In genomic region chr11:107241678-107242077, GRCm38 (mm10) we compare ENCODE assay signal across 25 mouse cellular contexts. TPM values are rescaled to one million over a fixed set of nuclear protein-coding genes. Genes with fewer than 3 reads are reported as not detected.
DNase-seq lines count a peak whose midpoint lies in the region; ATAC-seq lines count a peak whose summit lies in the region.
"Had no signal": no experiment of that assay in that cellular context is flagged by ENCODE, and none has a peak within 500 bp of the region (broad histone marks: within the 10 kb centered on the region; RNA-seq: fewer than 3 reads in every experiment).

No protein-coding gene starts in this region.

- no peak for ATAC-seq in kidney, embryonic 15.5 days (replicated peaks; ENCODE audit: low FRiP score)
- peak; percentile 70 for ATAC-seq in megakaryocyte progenitor cell, adult 5-6 weeks (replicated peaks; ENCODE audit: poor library complexity)
- ATAC-seq: forebrain, embryonic 13.5 days; inflammation-experienced regulatory T-cells, adult 6 months had no signal

- H3K27ac ChIP-seq in kidney, embryonic 15.5 days = no peak overlapping the region
- H3K27ac ChIP-seq: embryonic facial prominence, embryonic 13.5 days; forebrain, embryonic 13.5 days; hindbrain, embryonic 14.5 days; liver, embryonic 13.5 days; lung, embryonic 15.5 days; midbrain, embryonic 10.5 days; neural tube, embryonic 12.5 days had no signal

- peaks cover 7% of the 10 kb centered on the region; the same call in 1 of the 2 replicates for H3K36me3 ChIP-seq in kidney, embryonic 15.5 days
- H3K36me3 ChIP-seq: lung, embryonic 15.5 days; neural tube, embryonic 12.5 days had no signal

- no peaks in the 10 kb centered on the region for H3K9me3 ChIP-seq in kidney, embryonic 15.5 days (replicated peaks)
- H3K9me3 ChIP-seq: forebrain, embryonic 13.5 days; limb, embryonic 13.5 days; lung, embryonic 15.5 days; midbrain, embryonic 10.5 days had no signal

- peak; percentile 53 for DNase-seq in adrenal gland, postnatal 14 days
- DNase-seq in adrenal gland, adult 8-10 months = no peak
- DNase-seq in kidney, adult 9 months = peak; percentile 25
- peak; percentile 57 for DNase-seq in R1 (ENCODE audit: low read depth, low spot score)
- DNase-seq in spleen, postnatal 36 days (ENCODE audit: low spot score in 2 of 2) = no peak
- no peak for DNase-seq in ovary, postnatal 14 days (ENCODE audit: low spot score)
- DNase-seq: cerebellum, adult 8-10 months; cerebellum, postnatal 36 days; embryo, embryonic 11 days; kidney, postnatal 4 days; liver, embryonic 13.5 days; lung, postnatal 36 days; right cerebral cortex, adult 18-20 months; right cerebral cortex, postnatal 4 days had no signal

- H3K4me1 ChIP-seq in kidney, embryonic 15.5 days = no peaks in the 10 kb centered on the region
- H3K4me1 ChIP-seq: embryonic facial prominence, embryonic 13.5 days; forebrain, embryonic 13.5 days; limb, embryonic 13.5 days; liver, embryonic 13.5 days; lung, embryonic 15.5 days; neural tube, embryonic 12.5 days had no signal

- no peaks in the 10 kb centered on the region for H3K27me3 ChIP-seq in kidney, embryonic 15.5 days
- H3K27me3 ChIP-seq: embryonic facial prominence, embryonic 13.5 days; forebrain, embryonic 13.5 days; limb, embryonic 13.5 days; liver, embryonic 13.5 days; lung, embryonic 15.5 days; neural tube, embryonic 12.5 days had no signal

- 89% methylated on average over 7 of the region's 7 CpGs for WGBS in kidney, embryonic 15.5 days

- no peak overlapping the region for H3K4me2 ChIP-seq in kidney, embryonic 15.5 days
- H3K4me2 ChIP-seq: embryonic facial prominence, embryonic 13.5 days; forebrain, embryonic 13.5 days; hindbrain, embryonic 14.5 days; limb, embryonic 13.5 days; liver, embryonic 13.5 days; lung, embryonic 15.5 days; neural tube, embryonic 12.5 days had no signal

- no peak overlapping the region for H3K9ac ChIP-seq in kidney, embryonic 15.5 days
- H3K9ac ChIP-seq: embryonic facial prominence, embryonic 13.5 days; forebrain, embryonic 13.5 days; hindbrain, embryonic 14.5 days; limb, embryonic 13.5 days; liver, embryonic 13.5 days; lung, embryonic 15.5 days; neural tube, embryonic 12.5 days had no signal

- no peak overlapping the region for H3K4me3 ChIP-seq in kidney, embryonic 15.5 days (replicated peaks)
- H3K4me3 ChIP-seq: embryonic facial prominence, embryonic 13.5 days; erythroblast, embryonic 14.5 days; forebrain, embryonic 13.5 days; limb, embryonic 13.5 days; liver, embryonic 13.5 days; lung, embryonic 15.5 days; midbrain, embryonic 10.5 days; neural tube, embryonic 12.5 days had no signal

RNA-seq across cellular contexts. Expression of gene Nol11, which starts 52.5 kb away (rescaled TPM):
- 23.7 and 26.4 TPM in 2 replicates for total RNA-seq in adrenal gland, postnatal 14 days (2021)
- total RNA-seq in adrenal gland, adult 8-10 months (2022) = 10 to 100 TPM; 24.8 to 31.0 (median 28.6) TPM
- polyA plus RNA-seq in kidney, embryonic 15.5 days (2015; fragmentation: Nextera tagmentation; extraction: Ambion mirVana) = 58.1 and 59.2 TPM in 2 replicates
- total RNA-seq in megakaryocyte progenitor cell, adult 5-6 weeks (2015) = 70.6 and 78.4 TPM in 2 replicates
- 51.1 and 64.7 TPM in 2 replicates for total RNA-seq in megakaryocyte progenitor cell, adult 5-6 weeks (2017)

Comparison
In these comparisons a context has a peak if more than half of its experiments do, and no peak if none do; other contexts are left out.
1. DNase-seq: peak in adrenal gland, postnatal 14 days (single experiment), kidney, adult 9 months (single experiment) and R1 (single experiment); none in adrenal gland, adult 8-10 months (single experiment), spleen, postnatal 36 days (0 of 2) and ovary, postnatal 14 days (single experiment).